ENCODE assay signal across 35 mouse cellular contexts in the genomic region with DNA sequence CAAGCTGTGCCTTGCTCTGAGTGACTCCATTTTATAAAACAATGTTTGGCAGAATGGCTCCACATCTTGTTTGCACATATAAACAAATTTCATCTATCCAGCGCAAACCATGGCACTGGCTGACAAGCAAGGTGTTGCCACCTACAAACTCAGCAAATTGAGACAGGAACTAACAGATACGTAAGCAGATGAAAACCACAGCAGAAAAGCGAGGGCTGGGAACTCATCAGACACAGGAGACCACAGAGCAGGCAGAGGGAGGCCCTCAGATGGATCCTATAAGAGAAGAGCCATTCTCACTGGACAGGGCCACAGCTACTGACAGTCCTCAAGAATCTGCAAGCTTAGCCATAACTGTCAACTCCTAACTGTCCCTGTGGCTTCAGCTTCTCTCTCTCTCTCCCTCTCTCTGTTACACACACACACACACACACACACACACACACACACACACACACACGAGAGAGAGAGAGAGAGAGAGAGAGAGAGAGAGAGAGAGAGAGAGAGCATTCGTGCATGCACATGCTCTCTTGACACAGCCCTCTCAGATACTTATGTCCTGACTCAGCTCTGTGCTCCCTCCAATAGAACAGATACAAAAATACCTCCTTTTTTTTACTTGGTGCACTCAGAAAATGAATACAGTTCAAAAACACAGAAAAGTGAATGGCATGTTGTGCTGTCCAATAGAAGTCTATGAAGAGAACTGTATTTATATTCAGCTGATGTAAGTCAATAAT. TPM values are rescaled to one million over a fixed set of nuclear protein-coding genes. Genes with fewer than 3 reads are reported as not detected.
A peak's percentile ranks its signal among the peaks of the same experiment; 100 is the strongest.
DNase-seq lines count a peak whose midpoint lies in the region; ATAC-seq and TF ChIP-seq lines count a peak whose summit lies in the region.
"Had no signal": no experiment of that assay in that cellular context is flagged by ENCODE, and none has a peak within 500 bp of the region (broad histone marks: within the 10 kb centered on the region; RNA-seq: fewer than 3 reads in every experiment).

No protein-coding gene starts in this region.

- no peak for TF ChIP-seq POLR2A in ES-Bruce4 (IDR thresholded peaks at IDR 0.05; ENCODE audit: insufficient read depth, low read length)

- H3K36me3 ChIP-seq in ES-Bruce4 (ENCODE audit: control insufficient read depth, insufficient read depth, low read length, poor library complexity, severe bottlenecking) = no peaks in the 10 kb centered on the region
- H3K36me3 ChIP-seq in kidney, embryonic 14.5 days (ENCODE audit: control insufficient read depth, insufficient read depth, low read length) = peaks cover 5% of the 10 kb centered on the region

- TF ChIP-seq CTCF in ES-Bruce4 (IDR thresholded peaks at IDR 0.05; ENCODE audit: low read depth, low read length) = no peak
- TF ChIP-seq CTCF in Patski (IDR thresholded peaks at IDR 0.05) = no peak

- peak; percentile 57 for ATAC-seq in Patski
- no peak for ATAC-seq in kidney, embryonic 14.5 days (ENCODE audit: low FRiP score, low TSS enrichment)
- ATAC-seq: forebrain, embryonic 15.5 days; intestine, embryonic 15.5 days had no signal

- CTCF ChIA-PET in Patski (lab: Charles Lee) = interaction anchor here (0.7 to 1.6 kb wide), 8 partner anchors 10 to 56 kb away, joined by 3 read pairs; partner anchors contain the start of gene Mettl7a1

- no peak for TF ChIP-seq EP300 in ES-Bruce4 (IDR thresholded peaks at IDR 0.05; ENCODE audit: insufficient read depth, low read depth, low read length)

- peak overlapping the region; percentile 67 for H3K27ac ChIP-seq in ES-Bruce4 (ENCODE audit: insufficient read depth, low read length)
- no peak overlapping the region for H3K27ac ChIP-seq in kidney, embryonic 14.5 days (ENCODE audit: low read depth, low read length)
- H3K27ac ChIP-seq: embryonic facial prominence, embryonic 10.5 days; embryonic facial prominence, embryonic 13.5 days; forebrain, embryonic 12.5 days; forebrain, embryonic 15.5 days; heart, adult 2 months; hindbrain, embryonic 12.5 days; hindbrain, embryonic 15.5 days; intestine, embryonic 15.5 days had no signal

- H3K4me3 ChIP-seq in ES-Bruce4 (ENCODE audit: low read depth, low read length) = no peak overlapping the region
- no peak overlapping the region for H3K4me3 ChIP-seq in kidney, embryonic 14.5 days (ENCODE audit: low read length)
- H3K4me3 ChIP-seq: embryonic facial prominence, embryonic 10.5 days; embryonic facial prominence, embryonic 13.5 days; erythroblast, embryonic 14.5 days; forebrain, embryonic 12.5 days; forebrain, embryonic 15.5 days; heart, adult 2 months; hindbrain, embryonic 12.5 days; hindbrain, embryonic 15.5 days; intestine, embryonic 15.5 days had no signal

- POLR2A ChIA-PET in Patski (lab: Charles Lee) = interaction anchor here (0.6 to 1.1 kb wide), 3 partner anchors 10 to 43 kb away, joined by 3 to 4 read pairs (median 4); no protein-coding TSS in a partner anchor

- H3K4me1 ChIP-seq in ES-Bruce4 (ENCODE audit: control insufficient read depth, insufficient read depth, low read length) = peaks cover 7% of the 10 kb centered on the region
- no peaks in the 10 kb centered on the region for H3K4me1 ChIP-seq in kidney, embryonic 14.5 days (ENCODE audit: control insufficient read depth, insufficient read depth, low read length)
- H3K4me1 ChIP-seq: embryonic facial prominence, embryonic 10.5 days; embryonic facial prominence, embryonic 13.5 days; forebrain, embryonic 12.5 days; forebrain, embryonic 15.5 days; hindbrain, embryonic 12.5 days; hindbrain, embryonic 15.5 days; intestine, embryonic 15.5 days had no signal

- no peak overlapping the region for H3K4me2 ChIP-seq in kidney, embryonic 14.5 days (replicated peaks; ENCODE audit: low read depth, low read length)
- H3K4me2 ChIP-seq: embryonic facial prominence, embryonic 13.5 days; forebrain, embryonic 12.5 days; forebrain, embryonic 15.5 days; heart, embryonic 11.5 days; hindbrain, embryonic 12.5 days; hindbrain, embryonic 15.5 days; intestine, embryonic 15.5 days had no signal

- no peak overlapping the region for H3K9ac ChIP-seq in ES-Bruce4 (ENCODE audit: low read depth, poor library complexity, severe bottlenecking)
- no peak overlapping the region for H3K9ac ChIP-seq in kidney, embryonic 14.5 days (ENCODE audit: low read depth, low read length)
- H3K9ac ChIP-seq: embryonic facial prominence, embryonic 13.5 days; forebrain, embryonic 12.5 days; forebrain, embryonic 15.5 days; hindbrain, embryonic 12.5 days; hindbrain, embryonic 15.5 days; intestine, embryonic 15.5 days had no signal

- H3K27me3 ChIP-seq in ES-Bruce4 (ENCODE audit: control insufficient read depth, insufficient read depth, low read length, poor library complexity, severe bottlenecking) = no peaks in the 10 kb centered on the region
- H3K27me3 ChIP-seq in Patski = no peaks in the 10 kb centered on the region
- no peaks in the 10 kb centered on the region for H3K27me3 ChIP-seq in kidney, embryonic 14.5 days (ENCODE audit: control insufficient read depth, insufficient read depth, low read length)
- H3K27me3 ChIP-seq: forebrain, embryonic 15.5 days; hindbrain, embryonic 15.5 days; intestine, embryonic 15.5 days had no signal

- in situ Hi-C loops in Patski (cut with MboI; ENCODE audit: low pct_unique_long_range_greater_than_20kb) = loop anchor here (5.0 to 10.0 kb wide), 4 partner anchors 37 to 187 kb away; partner anchors contain the start of gene Mettl7a1

- peaks cover 17% of the 10 kb centered on the region for H3K9me3 ChIP-seq in ES-Bruce4 (replicated peaks; ENCODE audit: control insufficient read depth, insufficient read depth, low read length, poor library complexity, severe bottlenecking)
- H3K9me3 ChIP-seq in kidney, embryonic 14.5 days (ENCODE audit: control insufficient read depth, low read length) = no peaks in the 10 kb centered on the region
- H3K9me3 ChIP-seq: embryonic facial prominence, embryonic 10.5 days; embryonic facial prominence, embryonic 13.5 days; forebrain, embryonic 12.5 days; forebrain, embryonic 15.5 days; G1E; hindbrain, embryonic 12.5 days; hindbrain, embryonic 15.5 days; intestine, embryonic 15.5 days had no signal

- WGBS in kidney, embryonic 14.5 days = 87% methylated on average over 4 of the region's 5 CpGs

- DNase-seq in 3T3-L1 (ENCODE audit: low read depth, low spot score) (peak; percentile 60), Patski (ENCODE audit: low read depth, low spot score) (no peak)
- DNase-seq in natural killer cell, adult 2 months (ENCODE audit: low spot score in 2 of 2) = peak; percentile 39 to 65
- no peak for DNase-seq in spleen, postnatal 36 days (ENCODE audit: low spot score in 2 of 2)
- DNase-seq in layer of hippocampus, postnatal 25 days (ENCODE audit: extremely low spot score in 1 of 2, low spot score in 1 of 2) = no peak
- DNase-seq: adrenal gland, adult 2 months; adrenal gland, postnatal 14 days; cerebellum, adult 11 months; cerebellum, adult 8-10 months; cerebellum, postnatal 10 days; cerebellum, postnatal 36 days; embryo, embryonic 11 days; gastrocnemius, postnatal 25 days; heart, adult 2 months had no signal

RNA-seq across cellular contexts. Expression of gene Tmprss12, which starts 14.9 kb away (rescaled TPM):
- polyA plus RNA-seq in ES-Bruce4 (2011; ENCODE audit: insufficient read depth, insufficient read length, low read depth, missing spikeins) (3.2 and 4.1 TPM in 2 replicates), Patski (2021) (not detected)
- not detected for total RNA-seq in layer of hippocampus, postnatal 25 days (2021)
- polyA plus RNA-seq in kidney, embryonic 14.5 days (2014; fragmentation: Nextera tagmentation; extraction: Ambion mirVana) = not detected in 2 replicates
- total RNA-seq: adrenal gland, adult 2 months; adrenal gland, postnatal 14 days; adrenal gland, postnatal 4 days; G1E; gastrocnemius, adult 8-10 months; gastrocnemius, postnatal 25 days; heart, adult 2 months; heart, postnatal 25 days; hematopoietic stem cell, adult 5-6 weeks had no signal
- polyA plus RNA-seq: adrenal gland, adult 2 months; C2C12; cortical plate, adult 2 months; embryonic facial prominence, embryonic 10.5 days; embryonic facial prominence, embryonic 13.5 days; erythroblast, embryonic 14.5 days; forebrain, embryonic 12.5 days; forebrain, embryonic 15.5 days; G1E; gonadal fat pad, adult 2 months; heart, adult 2 months; heart, embryonic 11.5 days; heart, embryonic 14.5 days; heart, postnatal 0 days; hindbrain, embryonic 12.5 days; hindbrain, embryonic 15.5 days; intestine, embryonic 15.5 days had no signal

RNA-seq across cellular contexts. Expression of gene Atf1, which starts 38.1 kb away (rescaled TPM):
- polyA plus RNA-seq in ES-Bruce4 (2011; ENCODE audit: insufficient read depth, insufficient read length, low read depth, missing spikeins) (55.8 and 60.3 TPM in 2 replicates), Patski (2021) (61.2 TPM)
- 10 to 100 TPM; 19.3 to 24.3 TPM for total RNA-seq in layer of hippocampus, postnatal 25 days (2021)
- polyA plus RNA-seq in kidney, embryonic 14.5 days (2014; fragmentation: Nextera tagmentation; extraction: Ambion mirVana) = 48.4 and 57.8 TPM in 2 replicates

RNA-seq across cellular contexts. Expression of gene Mettl7a1, which starts 38.2 kb away (rescaled TPM):
- polyA plus RNA-seq in ES-Bruce4 (2011; ENCODE audit: insufficient read depth, insufficient read length, low read depth, missing spikeins) (9.7 and 11.5 TPM in 2 replicates), Patski (2021) (567 TPM)
- 10 to 100 TPM; 31.0 to 35.0 TPM for total RNA-seq in layer of hippocampus, postnatal 25 days (2021)
- 10.0 and 17.4 TPM in 2 replicates for polyA plus RNA-seq in kidney, embryonic 14.5 days (2014; fragmentation: Nextera tagmentation; extraction: Ambion mirVana)

Comparison
In these comparisons a context has a peak if more than half of its experiments do, and no peak if none do; other contexts are left out.
1. DNase-seq: peak in 3T3-L1 (single experiment) and natural killer cell, adult 2 months (2 of 2); none in Patski (single experiment), spleen, postnatal 36 days (0 of 2) and layer of hippocampus, postnatal 25 days (0 of 2).
2. RNA of gene Mettl7a1, which starts 38.2 kb away (polyA plus RNA-seq): 567 TPM in Patski (single experiment); 10.0 to 17.4 TPM in kidney, embryonic 14.5 days and 9.7 to 11.5 TPM in ES-Bruce4; every median in the first group is over 10 times any median in the second.